Mouse (Mus musculus) T-cell, adult 2 months (primary cell): Measurements from ENCODE around the gene Psme2.

Experiments
- DNase-seq: peaks from one replicate; pipeline ENCODE4 v3.0.0; 2022; ENCODE audit warnings: low spot score

Psme2 gene

DNA sequence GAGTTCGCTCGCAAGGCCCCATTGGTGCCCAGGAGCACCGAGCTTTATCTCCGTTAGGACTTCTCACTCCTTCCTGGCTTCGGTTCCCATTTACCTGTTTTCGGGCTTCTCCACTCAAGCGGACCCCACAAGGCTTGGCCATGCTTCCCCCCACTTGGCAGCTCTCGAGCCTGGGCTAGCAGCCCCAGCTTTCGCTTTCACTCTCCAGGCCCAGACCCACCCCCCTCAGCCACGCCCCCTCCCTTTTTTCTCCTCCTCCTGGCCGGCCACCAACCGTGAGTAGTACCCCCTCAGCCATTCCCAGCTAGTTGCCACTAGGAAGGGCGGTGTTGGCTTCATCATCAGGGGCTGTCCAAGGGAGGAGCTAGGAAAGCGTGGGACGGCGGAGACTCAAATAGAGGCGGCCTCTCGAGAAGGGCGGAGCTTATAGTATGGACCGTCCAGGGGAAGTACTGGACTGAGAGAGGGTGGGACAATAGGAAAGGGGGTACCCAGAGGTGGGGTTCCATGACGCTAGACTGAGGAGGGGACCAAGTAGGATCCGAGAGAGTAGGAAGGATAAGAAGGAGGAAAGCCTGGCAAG lies at the start of gene Psme2:
TSS of gene Psme2 (minus strand) at position 366 of the 583 bp plus-strand sequence.
- peak; percentile 79 for DNase-seq

GRCm38 (mm10) chr14:55637795-55638194 lies 46.9 kb upstream of the Psme2 start, which contains the start of gene Gm49378:
Gm49378 (minus strand) TSS chr14:55637895.
- no peak for DNase-seq

- DNase-seq: peak; percentile 90
Measured at GRCm38 (mm10) chr14:55635523-55636007, 44.7 kb upstream of the Psme2 start, which contains the start of gene Ipo4. Ipo4 (minus strand) TSS chr14:55635957.

DNA sequence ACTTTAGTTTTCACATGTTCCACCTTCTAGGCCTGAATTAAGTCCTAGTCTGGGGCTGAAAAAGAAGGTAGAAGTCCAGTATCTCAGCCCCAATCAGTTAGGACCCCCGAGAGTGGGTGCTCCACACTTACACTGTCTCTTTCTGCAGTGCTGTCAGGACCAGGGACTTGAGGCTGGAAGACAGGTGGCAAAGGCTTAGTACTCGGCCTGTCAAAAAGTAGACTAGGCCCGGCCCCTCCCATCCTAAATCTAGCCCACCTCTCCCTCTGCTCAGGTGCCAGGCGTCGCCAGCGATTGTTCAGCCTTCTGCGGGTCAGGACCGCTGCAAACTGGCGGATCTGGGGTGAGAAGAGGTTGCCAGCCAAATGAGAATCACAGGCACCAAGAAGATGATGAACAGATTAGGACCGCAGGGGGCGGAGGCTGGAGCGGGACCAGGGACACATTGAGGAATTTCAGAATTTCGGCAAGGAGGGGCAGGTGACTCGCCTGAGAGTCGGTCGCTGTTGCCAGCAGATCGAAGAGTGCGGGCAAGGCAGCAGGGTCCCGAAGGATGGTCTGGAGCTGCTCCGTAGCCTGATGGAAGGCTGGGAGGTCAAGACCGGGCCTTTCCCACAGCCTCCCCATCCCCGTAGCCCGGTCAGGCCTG lies 44.1 kb upstream of the Psme2 start:
- no peak for DNase-seq

GRCm38 (mm10) chr14:55629312-55629711 lies 38.4 kb upstream of the Psme2 start:
- DNase-seq: peak; percentile 79

DNA sequence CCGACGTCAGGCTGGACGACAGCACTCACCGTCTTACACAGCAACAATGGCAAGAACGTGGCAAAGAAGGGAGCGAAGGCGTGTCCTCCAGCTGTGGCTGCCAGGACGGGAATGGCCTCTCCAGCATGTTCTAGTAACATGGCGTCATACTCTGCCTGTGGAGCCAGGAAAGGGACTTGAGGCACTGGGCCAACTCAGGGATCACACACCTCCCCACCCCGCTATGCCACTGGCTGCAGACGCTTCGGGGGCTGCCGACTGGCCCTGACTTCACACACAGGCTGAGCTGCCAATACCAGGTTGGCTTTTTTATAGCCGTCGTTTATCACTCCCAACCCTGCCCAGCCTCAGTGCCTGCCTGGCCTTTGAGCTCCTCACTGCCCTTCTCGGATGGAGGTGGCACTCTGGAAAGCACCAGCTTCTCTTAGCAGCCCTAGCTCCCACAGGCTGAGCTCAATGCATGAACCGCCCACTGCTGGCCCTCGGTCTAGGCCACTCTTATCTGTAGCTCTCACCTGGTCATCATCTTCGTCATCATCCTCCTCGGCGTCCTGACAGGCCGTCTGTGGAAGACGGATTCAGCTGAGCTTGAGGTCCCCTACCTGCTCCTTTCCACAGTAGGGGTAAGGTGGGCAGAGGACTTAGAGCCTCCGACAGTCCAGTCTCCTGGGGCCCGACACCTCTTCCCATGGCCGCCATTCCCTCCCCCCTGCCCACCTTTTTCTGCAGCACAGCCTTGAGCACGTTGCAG lies 37.3 kb upstream of the Psme2 start:
- no peak for DNase-seq

GRCm38 (mm10) chr14:55618486-55619195 lies 27.7 kb upstream of the Psme2 start:
- DNase-seq: peak; percentile 15

GRCm38 (mm10) chr14:55617822-55618221 lies 26.9 kb upstream of the Psme2 start, which contains the start of gene Rec8:
Rec8 (plus strand) TSS chr14:55618037.
- DNase-seq: peak; percentile 10

DNA sequence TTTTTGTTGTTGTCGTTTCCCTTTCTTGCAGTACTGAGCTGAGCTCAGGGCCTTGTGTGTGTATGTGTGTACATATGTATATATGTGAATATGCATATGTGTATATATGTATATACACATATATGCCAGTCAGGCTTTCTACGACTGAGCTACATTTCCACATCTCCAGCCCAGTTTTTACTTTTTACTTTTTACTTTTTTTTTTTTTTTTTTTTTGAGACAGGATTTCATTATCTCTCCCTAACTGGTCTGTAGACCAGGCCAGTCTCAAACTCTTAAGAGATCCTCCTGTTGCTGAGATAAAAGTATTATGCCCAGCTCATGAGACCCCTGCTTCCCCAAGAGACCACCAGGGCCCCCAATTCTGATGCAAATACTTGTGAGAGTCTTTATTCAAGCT lies 25.9 kb upstream of the Psme2 start:
- DNase-seq: no peak

DNA sequence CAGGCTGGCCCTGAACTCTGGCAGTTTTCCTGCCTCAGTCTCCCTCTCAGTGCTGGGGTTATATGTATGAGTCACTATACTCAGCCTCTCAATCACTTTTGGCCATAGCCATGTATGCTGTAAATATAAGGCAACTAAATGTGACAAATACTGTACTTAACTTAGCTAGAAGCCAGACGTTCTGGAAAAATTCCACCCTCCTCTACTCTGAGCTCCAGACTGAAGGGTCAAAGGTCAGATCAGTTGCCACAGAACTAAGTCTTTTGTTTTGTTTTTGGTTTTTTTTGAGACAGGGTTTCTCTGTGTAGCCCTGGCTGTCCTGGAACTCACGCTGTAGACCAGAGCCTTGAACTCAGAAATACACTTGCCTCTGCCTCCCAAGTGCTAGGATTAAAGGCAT lies 25.0 kb upstream of the Psme2 start:
- DNase-seq: no peak

GRCm38 (mm10) chr14:55614565-55615178 lies 23.8 kb upstream of the Psme2 start:
- no peak for DNase-seq

- no peak for DNase-seq
Measured at GRCm38 (mm10) chr14:55613346-55613745, 22.4 kb upstream of the Psme2 start.

DNA sequence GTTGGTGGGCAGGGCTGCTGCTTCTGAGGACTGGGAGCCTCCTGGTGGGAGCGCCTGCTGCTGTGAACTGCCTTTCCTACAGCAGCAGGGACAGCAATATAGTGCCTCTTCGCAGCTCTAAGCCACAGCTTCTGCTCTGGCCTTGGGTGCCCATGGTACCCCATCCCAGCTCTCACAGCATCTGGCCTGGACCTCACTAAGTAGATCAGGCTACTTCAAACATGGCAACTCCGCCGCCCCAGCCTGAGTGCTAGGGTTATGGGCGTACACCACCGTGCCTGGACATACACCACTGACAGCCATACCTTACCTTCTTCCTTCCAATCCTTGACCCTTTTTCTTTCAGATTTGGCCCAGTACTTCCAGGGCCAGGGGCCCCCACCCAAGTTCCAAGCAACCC lies 17.4 kb upstream of the Psme2 start:
- DNase-seq: no peak

GRCm38 (mm10) chr14:55605743-55606459 lies 15.0 kb upstream of the Psme2 start:
- DNase-seq: no peak

DNA sequence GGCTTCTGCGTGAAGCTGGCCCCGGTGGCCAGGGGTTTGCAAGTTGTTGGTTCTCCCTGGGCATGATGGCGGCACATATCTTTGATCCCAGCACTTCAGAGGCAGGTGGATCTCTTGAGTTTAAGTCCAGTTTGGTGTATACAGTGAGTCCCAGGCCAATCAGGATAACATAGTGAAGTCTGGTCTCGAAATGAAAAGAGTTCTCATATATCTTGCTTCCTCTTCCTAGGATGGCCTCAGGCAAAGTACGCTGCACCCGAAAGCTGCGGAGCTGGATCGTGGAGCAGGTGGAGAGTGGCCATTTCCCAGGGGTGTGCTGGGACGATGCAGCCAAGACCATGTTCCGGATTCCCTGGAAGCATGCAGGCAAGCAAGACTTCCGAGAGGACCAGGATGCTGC lies 13.9 kb upstream of the Psme2 start:
- no peak for DNase-seq

- DNase-seq: peak; percentile 97
Measured at GRCm38 (mm10) chr14:55603633-55604576, 13.0 kb upstream of the Psme2 start.

GRCm38 (mm10) chr14:55603271-55603632 lies 12.3 kb upstream of the Psme2 start, which contains the start of gene Irf9:
Irf9 (plus strand) TSS chr14:55603571.
- no peak for DNase-seq

GRCm38 (mm10) chr14:55598521-55599390 lies 7.8 kb upstream of the Psme2 start:
- no peak for DNase-seq
